Mouse (Mus musculus) brain, adult 2 months (tissue): ENCODE data around the gene Nbl1.

Source experiments
- DNase-seq: peaks from one replicate; pipeline ENCODE4 v3.0.0; 2011; ENCODE audit warnings: low read depth, low spot score

The Nbl1 gene

DNA sequence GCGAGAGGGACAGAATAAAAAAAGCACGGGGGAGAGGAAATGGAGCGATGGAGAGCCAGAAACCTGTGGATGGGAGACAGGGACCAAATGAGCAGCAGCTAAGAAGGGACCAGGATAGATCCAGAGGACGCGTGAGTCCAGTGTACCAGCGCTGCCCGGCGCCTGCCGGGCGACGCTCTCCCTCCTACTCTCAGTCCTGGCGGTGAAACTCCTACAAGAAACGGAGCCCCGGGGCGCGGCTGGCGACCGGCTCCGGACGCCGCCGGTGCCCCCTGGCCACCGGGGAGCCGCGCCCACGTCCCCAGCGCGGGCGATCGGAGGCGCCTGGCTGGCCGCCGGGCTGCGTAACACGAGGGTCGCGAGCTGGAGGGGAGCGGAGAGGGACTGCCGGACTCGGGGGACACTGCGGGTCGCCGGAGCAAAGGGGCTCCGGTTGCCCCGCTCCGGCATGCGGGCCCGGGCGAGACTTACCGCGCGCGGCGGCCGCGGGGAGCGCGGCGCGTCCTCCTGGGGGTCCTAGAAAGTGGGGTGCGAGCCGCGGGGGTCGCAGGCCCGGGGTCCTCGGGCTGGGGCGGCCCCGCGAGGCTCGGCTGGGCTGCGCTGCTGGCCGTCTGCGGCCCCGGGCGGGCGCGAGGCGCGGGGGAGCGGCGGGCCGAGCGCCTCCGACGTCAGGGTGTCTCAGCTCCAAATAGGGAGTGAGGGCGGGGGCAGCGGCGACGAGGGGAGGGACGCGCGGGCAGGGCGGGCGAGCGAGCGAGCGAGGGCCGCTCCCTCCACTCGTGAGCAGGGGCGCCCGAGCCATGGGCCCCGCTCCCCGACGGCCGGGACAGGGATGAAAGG is at the start of gene Nbl1:
Gene Nbl1 (minus strand): TSS at position 638 of the 840 bp plus-strand sequence.
- peak; percentile 36 for DNase-seq

DNA sequence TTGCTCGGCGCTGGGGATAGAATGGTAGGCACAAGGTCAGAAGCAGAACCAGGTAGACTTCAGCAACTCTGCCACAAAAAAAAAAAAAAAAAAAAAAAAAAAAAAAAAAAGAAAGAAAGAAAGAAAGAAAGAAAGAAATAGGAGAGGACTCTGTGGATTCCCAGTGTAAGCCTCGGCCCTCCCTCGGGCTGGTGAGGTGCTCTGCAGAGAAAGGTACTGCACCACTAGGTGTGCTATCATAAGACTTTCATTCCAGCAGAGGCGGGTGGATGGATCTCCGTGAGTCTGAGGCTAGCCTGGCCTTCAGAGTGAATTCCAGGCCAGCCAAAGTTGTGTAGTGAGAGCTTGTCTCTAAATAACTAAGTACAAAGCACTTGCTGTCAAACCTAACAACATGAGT is 49.0 kb upstream of the Nbl1 start:
- DNase-seq = no peak

DNA sequence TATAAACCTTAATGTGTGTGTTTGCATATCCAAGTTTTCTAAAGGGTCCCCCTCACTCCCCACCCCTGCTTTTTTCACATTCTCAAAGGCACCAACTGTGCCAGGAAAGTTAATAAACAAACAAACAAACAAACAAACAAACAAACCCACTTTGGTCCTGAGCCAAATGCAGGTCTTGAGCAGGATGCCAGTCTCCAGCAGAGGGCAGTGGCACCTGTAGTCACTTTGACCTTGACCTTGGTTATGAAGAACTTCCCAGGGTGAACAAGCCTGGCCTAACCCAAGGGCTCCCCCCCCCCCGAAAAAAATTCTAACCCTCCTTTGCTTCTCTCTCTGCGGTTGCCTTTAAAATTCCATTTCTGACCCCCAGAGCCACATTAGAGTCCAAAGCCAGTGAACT is 47.5 kb upstream of the Nbl1 start:
- DNase-seq = no peak

DNA sequence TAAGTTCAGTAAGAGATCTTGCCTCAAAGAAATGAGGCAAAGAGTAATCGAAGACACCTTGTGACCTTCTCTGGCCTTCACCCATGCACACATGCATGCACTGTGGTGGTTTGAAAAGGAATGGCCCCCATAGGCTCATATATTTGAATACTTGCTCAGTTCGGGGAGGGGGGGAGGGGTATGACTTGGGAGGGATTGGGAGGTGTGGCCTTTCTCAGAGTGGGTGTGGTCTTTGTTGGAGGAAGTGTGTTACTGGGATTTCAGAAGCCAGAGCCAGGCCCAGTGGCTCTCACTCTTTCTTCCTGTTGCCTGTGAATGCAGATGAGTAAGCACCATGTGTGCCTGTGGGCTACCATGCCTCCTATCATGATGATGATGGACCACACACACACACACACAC is 43.2 kb upstream of the Nbl1 start:
- DNase-seq = no peak

DNA sequence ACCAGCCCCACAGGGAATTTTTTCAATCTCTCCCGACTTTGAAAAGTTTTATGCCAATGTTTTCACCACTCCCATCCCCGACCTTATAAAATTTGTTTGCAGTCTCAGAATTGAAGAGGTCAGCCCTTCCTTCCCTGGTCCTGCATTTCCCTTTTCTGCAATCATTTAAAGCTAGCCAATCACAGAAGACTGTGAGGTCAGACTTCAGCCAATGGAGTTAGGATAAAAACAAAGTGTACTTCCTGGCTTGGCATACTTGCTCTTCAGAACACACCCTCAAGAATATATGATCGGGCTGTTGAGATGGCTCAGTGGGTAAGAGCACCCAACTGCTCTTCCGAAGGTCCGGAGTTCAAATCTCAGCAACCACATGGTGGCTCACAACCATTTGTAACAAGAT is 40.3 kb upstream of the Nbl1 start:
- no peak for DNase-seq

GRCm38 (mm10) chr4:139131858-139132672 is 39.3 kb upstream of the Nbl1 start:
- peak; percentile 37 for DNase-seq

- peak; percentile 99 for DNase-seq
Observed at GRCm38 (mm10) chr4:139130701-139131549, 38.1 kb upstream of the Nbl1 start, which contains the start of gene Minos1. TSS of gene Minos1 (minus strand) at chr4:139131113.

DNA sequence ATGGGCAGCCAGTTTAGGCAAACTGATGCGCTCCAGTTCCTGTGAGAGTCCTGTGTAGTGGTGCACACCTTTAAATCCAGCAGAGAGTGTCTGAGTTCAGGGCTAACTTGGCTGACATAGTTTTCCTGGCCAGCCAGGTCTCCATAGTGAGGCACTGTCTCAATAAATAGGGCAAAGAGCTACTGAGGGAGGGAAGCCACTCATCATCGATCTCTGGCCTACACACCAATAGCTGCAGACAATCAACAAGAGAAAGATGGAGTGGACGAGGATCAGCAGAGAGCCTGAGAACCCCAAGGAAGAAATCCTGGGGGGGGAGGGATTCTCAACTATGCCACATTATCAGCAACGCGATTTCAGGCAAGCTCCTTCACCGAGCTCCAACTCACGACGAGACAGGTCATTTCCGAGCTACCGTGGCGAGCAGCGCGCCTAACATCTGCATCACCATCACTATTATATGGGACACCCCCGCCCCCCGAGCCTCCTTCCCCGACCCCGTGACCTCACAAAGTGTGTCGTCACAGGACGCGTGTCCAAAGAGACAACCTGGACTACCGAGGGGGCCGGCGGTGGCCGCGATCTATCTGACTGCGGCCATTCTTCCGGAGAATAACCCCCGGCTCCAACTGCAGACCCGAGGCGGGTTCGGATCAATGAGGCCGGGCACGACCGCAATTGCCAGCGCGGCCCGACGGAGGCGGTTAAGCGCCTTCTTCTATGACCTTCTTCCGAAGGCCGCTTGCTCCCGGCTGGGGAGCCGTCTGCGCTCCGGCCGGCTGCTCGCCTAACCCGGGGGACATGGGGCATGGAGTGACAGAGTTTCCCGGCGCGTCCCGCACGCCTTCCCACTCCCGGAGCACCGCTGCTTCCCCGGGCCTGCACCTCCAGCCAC is 37.3 kb upstream of the Nbl1 start:
- no peak for DNase-seq

DNA sequence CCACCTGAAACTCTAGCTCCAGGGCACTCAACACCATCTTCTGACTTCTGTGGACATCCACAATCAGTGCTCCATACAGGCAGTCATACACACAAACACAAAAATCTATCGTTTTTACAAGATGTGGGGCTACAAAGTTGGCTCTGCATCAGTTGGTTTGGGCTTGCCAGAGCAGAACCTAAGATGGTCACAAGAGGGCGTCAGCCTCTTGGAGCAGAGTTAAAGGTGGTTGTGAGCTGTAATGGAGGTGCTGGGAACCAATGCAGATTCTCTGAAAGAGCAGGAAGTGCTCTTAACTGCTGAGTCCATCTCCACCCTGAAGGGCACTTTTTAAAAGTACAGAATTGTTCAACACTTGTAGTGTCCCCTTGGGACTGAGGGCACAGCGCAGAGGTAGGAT is 33.7 kb upstream of the Nbl1 start:
- no peak for DNase-seq

GRCm38 (mm10) chr4:139124940-139125339 is 32.1 kb upstream of the Nbl1 start:
- DNase-seq = no peak

GRCm38 (mm10) chr4:139122557-139122956 is 29.8 kb upstream of the Nbl1 start:
- no peak for DNase-seq

GRCm38 (mm10) chr4:139120998-139121397 is 28.2 kb upstream of the Nbl1 start:
- no peak for DNase-seq

- no peak for DNase-seq
Observed at GRCm38 (mm10) chr4:139120281-139120814, 27.6 kb upstream of the Nbl1 start.

GRCm38 (mm10) chr4:139116356-139117063 is 23.7 kb upstream of the Nbl1 start:
- no peak for DNase-seq

DNA sequence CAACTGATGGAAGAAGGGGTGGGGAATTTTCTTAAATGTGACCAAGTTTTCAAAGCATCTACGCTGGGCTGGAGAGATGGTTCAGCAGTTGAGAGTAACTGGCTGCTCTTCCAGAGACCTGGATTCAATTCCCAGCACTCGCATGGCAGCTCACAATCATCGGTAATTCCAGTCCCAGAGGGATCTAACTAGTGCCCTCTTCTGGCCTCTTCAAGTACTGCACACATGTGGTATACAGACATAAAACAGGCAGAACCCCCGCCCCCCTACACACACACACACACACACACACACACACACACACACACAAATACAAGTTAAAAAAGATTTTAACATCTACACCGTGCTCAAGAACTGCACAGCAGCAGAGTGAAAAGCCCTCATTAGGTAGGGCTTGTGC is 22.9 kb upstream of the Nbl1 start:
- DNase-seq = no peak

- DNase-seq = no peak
Observed at GRCm38 (mm10) chr4:139112482-139112881, 19.7 kb upstream of the Nbl1 start.

DNA sequence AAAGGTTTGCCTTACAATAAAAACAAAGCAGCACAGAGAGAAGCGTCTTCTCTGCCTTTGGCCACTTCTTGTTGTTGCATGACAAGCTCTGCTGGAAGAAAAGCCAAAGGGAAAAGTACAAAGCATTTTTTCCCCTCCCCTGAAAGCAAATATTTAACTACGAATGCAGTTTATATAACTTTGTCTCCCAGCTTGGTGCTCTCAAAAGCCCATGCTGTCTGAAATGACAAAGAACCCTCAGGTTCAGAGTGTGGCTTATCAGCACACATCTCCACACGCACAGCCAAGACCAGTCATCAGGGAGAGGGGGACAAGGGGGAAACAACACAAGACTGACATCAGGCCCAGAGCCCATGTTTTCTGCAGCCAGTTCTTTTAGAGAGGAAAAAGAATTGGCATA is 18.6 kb upstream of the Nbl1 start:
- no peak for DNase-seq

DNA sequence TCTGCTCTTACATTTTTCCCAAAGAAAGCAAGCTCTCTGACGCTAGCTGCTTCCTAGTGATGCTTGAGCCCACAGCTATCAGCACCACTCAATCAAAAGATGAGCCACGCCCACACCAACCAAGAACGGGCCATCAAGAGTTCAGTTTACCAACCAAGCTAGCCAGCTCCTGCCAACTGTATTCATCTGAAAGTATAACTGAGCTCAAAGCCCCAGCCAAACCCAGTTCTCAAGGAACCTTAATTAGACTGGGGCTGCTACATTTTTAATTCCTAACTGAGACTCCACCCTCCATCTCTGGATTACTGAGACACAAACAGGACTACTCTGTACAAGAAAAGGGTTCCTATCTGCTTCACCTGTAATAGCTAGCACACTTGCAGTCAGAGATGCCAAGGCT is 18.1 kb upstream of the Nbl1 start:
- no peak for DNase-seq

- no peak for DNase-seq
Observed at GRCm38 (mm10) chr4:139105453-139105852, 12.7 kb upstream of the Nbl1 start.

DNA sequence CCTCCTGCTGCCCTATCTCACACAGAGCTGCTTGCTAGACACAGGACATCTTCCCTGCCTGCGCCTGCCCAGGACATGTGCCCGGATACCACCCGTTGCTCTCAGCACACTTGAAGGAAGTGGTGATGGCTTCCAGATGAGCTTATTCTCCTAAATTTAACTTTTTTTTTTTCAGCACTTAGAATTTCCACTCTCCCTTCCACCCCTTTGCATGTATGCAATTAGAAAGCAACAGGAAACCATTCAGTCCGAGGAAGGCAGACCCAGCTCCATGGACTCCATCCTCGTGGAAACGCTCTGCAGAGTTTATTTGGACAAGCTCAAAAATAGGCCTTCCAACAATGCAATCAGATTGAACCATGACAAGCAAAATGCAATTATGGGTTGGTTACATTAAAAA is 8.8 kb upstream of the Nbl1 start:
- no peak for DNase-seq
